Mouse (Mus musculus) brain, embryonic 14.5 days (tissue): ENCODE results near the gene A630023A22Rik. TPM values are rescaled to one million over a fixed set of nuclear protein-coding genes. Genes with fewer than 3 reads are reported as not detected.

Experiments used
- DNase-seq: peaks from one replicate; pipeline ENCODE4 v3.0.0-alpha.2; 2011; ENCODE audit warnings: low read depth
- CTCF ChIP-seq: fragments of 200-500 bp; IDR thresholded peaks from 2 replicates; pipeline ENCODE4 v1.5.1; 2012; ENCODE audit warnings: inconsistent platforms, mild to moderate bottlenecking, moderate library complexity, borderline replicate concordance; ENCODE audit not compliant: insufficient read depth, insufficient read length; ENCODE audit errors: extremely low read depth
- POLR2A ChIP-seq: fragments of 200-500 bp; IDR thresholded peaks from 2 replicates; pipeline ENCODE4 v1.6.1; 2012; ENCODE audit warnings: mild to moderate bottlenecking, inconsistent platforms, borderline replicate concordance; ENCODE audit not compliant: poor library complexity, insufficient read depth, insufficient read length, severe bottlenecking; ENCODE audit errors: extremely low read depth
- polyA plus RNA-seq: library from polyadenylated mRNA; depleted of rRNA; stranded (reverse); fragments of >200 nt; gene quantifications from 2 replicates; pipeline ENCODE4 v1.2.3, GENCODE M21; 2012

Gene A630023A22Rik
- polyA plus RNA-seq, 1 experiment, result not detected

- no peak for TF ChIP-seq POLR2A
- no peak for DNase-seq
Measured at GRCm38 (mm10) chr14:34077222-34077621, 25.3 kb downstream of the A630023A22Rik start.

GRCm38 (mm10) chr14:34075346-34075745 is 27.2 kb downstream of the A630023A22Rik start:
- TF ChIP-seq CTCF, result no peak
- DNase-seq, result no peak

GRCm38 (mm10) chr14:34071665-34072064 is 30.9 kb downstream of the A630023A22Rik start:
- TF ChIP-seq CTCF, result no peak
- no peak for DNase-seq

GRCm38 (mm10) chr14:34052516-34052915 is 50.0 kb downstream of the A630023A22Rik start, which contains the start of gene Antxrl:
Antxrl (plus strand) TSS chr14:34052707.
- TF ChIP-seq POLR2A, result no peak
- TF ChIP-seq CTCF, result no peak
- no peak for DNase-seq

GRCm38 (mm10) chr14:34050101-34050779 is 52.3 kb downstream of the A630023A22Rik start:
- DNase-seq, result peak; percentile 49
- TF ChIP-seq CTCF, result no peak
- TF ChIP-seq POLR2A, result no peak

- no peak for TF ChIP-seq CTCF
- TF ChIP-seq POLR2A, result no peak
- DNase-seq, result no peak
Measured at GRCm38 (mm10) chr14:34043341-34043740, 59.2 kb downstream of the A630023A22Rik start.

GRCm38 (mm10) chr14:34041241-34041640 is 61.3 kb downstream of the A630023A22Rik start:
- DNase-seq, result no peak
- TF ChIP-seq CTCF (no peak), POLR2A (no peak)

- TF ChIP-seq CTCF (no peak), POLR2A (no peak)
- DNase-seq, result no peak
Measured at GRCm38 (mm10) chr14:34033841-34034610, 68.5 kb downstream of the A630023A22Rik start.

- TF ChIP-seq CTCF (no peak), POLR2A (no peak)
- no peak for DNase-seq
Measured at GRCm38 (mm10) chr14:34026710-34027109, 75.8 kb downstream of the A630023A22Rik start.

- TF ChIP-seq POLR2A (no peak), CTCF (no peak)
- DNase-seq, result no peak
Measured at GRCm38 (mm10) chr14:34016938-34017337, 85.6 kb downstream of the A630023A22Rik start.

- no peak for DNase-seq
- TF ChIP-seq POLR2A (no peak), CTCF (no peak)
Measured at GRCm38 (mm10) chr14:34016381-34016780, 86.2 kb downstream of the A630023A22Rik start, which contains the start of gene Gm5460. Gm5460 (plus strand) TSS chr14:34016758.

GRCm38 (mm10) chr14:34015063-34015462 is 87.5 kb downstream of the A630023A22Rik start, which contains the start of gene Gm30083:
Gm30083 (minus strand) TSS chr14:34015182.
- no peak for TF ChIP-seq CTCF
- no peak for TF ChIP-seq POLR2A
- DNase-seq, result no peak

GRCm38 (mm10) chr14:34002358-34002757 is 100.2 kb downstream of the A630023A22Rik start:
- no peak for DNase-seq

More at GRCm38 (mm10) chr14:34002358-34002757, 100.2 kb downstream of the A630023A22Rik start:
- TF ChIP-seq POLR2A (no peak), CTCF (no peak)
